Mouse (Mus musculus): ENCODE results near the gene Atp2b1.

The Atp2b1 gene

DNA sequence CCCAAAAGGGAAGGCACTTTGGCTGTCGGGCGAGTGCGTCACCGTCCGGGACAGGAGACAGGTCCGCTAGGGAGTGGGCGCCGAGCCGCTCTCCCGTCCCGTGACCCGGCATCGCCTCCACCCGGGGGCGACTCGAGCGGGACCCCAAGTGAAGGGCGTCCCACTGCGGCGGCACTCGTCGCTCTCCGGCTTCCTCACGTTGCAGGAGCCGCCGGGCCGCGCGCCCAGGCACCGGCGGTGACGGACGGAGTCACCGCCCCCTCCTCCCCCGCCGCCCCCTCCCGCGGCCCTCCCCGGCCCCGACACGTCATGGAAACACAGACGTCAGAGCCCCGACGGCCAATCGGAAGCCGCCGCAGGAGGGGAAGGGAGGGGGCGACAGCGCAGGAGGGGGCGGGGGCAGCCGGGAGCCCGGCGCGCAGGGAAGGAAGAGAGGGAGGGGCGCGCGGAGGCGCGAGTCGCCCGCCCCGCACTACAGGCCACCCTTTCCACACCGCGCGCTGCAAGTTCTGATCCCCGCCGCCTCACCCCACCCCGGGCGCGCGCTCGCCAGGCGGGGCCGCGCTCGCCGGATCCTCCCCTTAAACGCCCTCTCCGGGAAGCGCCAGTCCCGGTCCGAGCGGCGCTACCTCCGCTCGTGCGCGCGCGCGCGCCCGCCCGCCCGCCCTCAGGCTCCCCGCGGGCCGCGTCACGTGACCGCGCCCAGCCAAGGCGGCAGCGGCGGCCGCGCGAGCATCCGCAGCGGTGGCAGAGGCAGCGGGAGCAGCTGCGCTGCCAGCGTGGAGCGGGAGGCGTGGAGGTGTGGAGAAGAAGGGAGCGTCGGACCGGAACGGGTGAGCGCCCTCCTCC lies at the start of gene Atp2b1:
Gene Atp2b1 (plus strand): TSS at position 446 of the 849 bp plus-strand sequence.
- DNase-seq (ENCODE audit: low read depth, low spot score), result peak; percentile 94

- no peak for DNase-seq (ENCODE audit: low read depth, low spot score)
Measured at GRCm38 (mm10) chr10:98864851-98865250, 49.4 kb upstream of the Atp2b1 start.

GRCm38 (mm10) chr10:98866836-98867370 lies 47.3 kb upstream of the Atp2b1 start:
- no peak for DNase-seq (ENCODE audit: low read depth, low spot score)

GRCm38 (mm10) chr10:98868351-98868908 lies 45.8 kb upstream of the Atp2b1 start:
- DNase-seq (ENCODE audit: low read depth, low spot score), result no peak

- no peak for DNase-seq (ENCODE audit: low read depth, low spot score)
Measured at GRCm38 (mm10) chr10:98877855-98878254, 36.4 kb upstream of the Atp2b1 start.

DNA sequence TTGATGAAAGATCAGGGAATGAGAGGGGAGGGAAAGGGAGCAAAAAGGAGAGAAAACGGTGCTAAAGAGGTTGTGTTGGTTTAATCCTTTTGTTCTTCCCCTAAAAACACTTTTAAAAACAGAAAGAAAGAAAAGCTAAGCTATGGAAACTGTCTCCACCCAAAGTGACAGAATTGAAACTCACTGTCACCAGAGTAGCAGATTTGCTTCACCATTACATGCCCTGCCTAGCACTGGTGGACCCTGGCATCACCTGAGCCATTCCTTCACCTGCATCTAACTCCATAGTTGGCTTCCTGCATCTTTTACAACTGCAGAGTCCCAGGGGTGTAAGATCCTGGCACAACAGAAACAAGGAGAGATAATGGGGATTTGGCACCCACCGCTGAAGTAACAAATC lies 35.6 kb upstream of the Atp2b1 start:
- DNase-seq (ENCODE audit: low read depth, low spot score), result no peak

GRCm38 (mm10) chr10:98880057-98880456 lies 34.1 kb upstream of the Atp2b1 start:
- no peak for DNase-seq (ENCODE audit: low read depth, low spot score)

- DNase-seq (ENCODE audit: low read depth, low spot score), result no peak
Measured at GRCm38 (mm10) chr10:98880711-98881110, 33.5 kb upstream of the Atp2b1 start.

DNA sequence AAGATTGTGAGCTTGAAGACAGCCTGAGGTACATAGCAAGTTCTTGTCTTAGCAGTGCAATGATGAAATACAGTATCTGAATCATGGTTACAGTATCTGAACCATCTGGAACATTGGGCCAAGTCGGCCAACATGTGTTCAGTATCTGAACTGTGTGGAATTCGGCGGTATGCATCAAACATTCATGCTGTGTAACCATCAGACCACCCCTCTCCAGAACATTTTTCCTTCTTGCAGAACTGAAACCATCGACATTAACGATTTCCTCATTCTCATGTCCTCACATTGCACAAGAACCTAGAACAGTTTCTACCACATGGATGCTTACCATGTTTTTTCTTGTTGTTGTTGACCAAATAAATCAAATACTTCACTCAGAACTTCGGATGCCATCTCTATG lies 32.7 kb upstream of the Atp2b1 start:
- DNase-seq (ENCODE audit: low read depth, low spot score), result no peak

- no peak for DNase-seq (ENCODE audit: low read depth, low spot score)
Measured at GRCm38 (mm10) chr10:98882587-98882986, 31.6 kb upstream of the Atp2b1 start.

DNA sequence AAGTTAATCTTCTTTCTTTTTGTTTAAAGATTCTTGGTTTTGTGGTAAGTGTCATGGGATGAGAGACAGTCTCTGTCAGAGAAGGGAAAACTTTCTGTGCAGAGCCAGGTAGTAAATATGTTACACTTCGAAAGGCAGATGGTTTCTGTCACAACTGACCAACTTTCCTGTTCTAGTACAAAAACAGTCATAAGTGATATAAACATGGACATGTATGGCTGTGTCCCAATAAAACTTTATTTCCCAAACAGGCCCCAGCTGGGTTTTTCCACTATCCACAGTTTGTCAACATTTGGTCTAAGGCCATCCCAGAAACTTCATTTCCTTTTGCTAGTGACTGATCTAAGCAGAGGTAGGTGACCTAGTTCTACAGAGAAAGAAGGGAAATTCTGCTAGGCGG lies 29.8 kb upstream of the Atp2b1 start:
- no peak for DNase-seq (ENCODE audit: low read depth, low spot score)

GRCm38 (mm10) chr10:98886770-98887271 lies 27.4 kb upstream of the Atp2b1 start:
- DNase-seq (ENCODE audit: low read depth, low spot score), result no peak

DNA sequence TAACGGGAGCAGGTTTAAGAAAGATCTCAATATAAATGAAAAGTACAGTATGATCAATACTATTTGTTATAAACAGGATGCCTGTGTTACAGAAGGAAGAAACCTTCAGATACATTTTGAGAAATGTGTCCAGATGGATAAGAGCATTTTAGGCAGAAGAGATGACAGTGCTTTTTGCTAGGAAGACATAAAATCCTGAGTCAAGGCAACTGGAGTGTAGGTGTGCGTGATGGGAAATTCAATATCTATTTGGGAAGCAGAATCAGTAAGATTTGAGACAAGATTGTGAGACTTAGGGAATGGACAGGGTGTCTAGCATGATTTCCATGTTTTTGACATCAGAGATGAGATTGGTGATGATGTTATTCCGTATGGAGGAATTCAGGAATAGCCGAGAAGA lies 22.8 kb upstream of the Atp2b1 start:
- DNase-seq (ENCODE audit: low read depth, low spot score), result no peak

GRCm38 (mm10) chr10:98897507-98897906 lies 16.7 kb upstream of the Atp2b1 start:
- no peak for DNase-seq (ENCODE audit: low read depth, low spot score)

DNA sequence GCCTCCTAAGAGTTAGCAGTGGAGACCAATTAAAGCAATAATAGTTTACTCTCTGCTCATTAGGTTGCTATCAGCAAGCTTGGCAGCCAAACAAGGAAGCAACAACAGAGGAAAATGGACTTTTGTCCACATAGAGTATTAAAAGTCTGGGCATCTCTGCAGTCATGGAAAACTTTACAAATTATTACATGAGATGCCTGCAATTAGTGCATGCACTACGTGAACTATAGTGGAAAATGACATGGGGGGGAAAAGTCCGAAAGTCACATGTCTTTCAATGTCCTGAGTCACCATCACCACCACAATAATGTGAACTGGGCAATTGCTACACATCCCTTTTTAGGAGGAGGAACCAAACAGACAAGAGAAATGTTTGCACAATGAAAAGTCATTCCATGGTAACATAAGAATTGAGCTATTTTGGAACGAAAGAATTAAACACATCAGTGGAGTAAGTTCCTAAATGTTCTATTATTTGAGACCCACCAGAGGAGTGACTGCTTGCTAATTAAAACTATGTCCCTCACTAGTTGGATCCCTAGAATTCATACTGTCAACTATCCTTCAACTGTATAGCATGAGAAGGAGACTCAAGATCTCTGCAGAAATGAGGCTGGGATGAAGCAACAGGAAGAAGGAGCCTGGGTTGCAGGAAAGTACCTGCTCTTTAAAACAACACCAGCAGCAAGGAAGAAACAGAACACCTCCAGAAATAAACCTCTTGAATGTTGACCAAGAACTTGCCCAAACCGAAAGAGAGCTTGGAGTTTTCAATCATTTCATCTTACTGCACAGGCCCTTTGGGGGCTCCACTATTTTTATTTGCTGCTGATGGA lies 16.1 kb upstream of the Atp2b1 start:
- no peak for DNase-seq (ENCODE audit: low read depth, low spot score)

DNA sequence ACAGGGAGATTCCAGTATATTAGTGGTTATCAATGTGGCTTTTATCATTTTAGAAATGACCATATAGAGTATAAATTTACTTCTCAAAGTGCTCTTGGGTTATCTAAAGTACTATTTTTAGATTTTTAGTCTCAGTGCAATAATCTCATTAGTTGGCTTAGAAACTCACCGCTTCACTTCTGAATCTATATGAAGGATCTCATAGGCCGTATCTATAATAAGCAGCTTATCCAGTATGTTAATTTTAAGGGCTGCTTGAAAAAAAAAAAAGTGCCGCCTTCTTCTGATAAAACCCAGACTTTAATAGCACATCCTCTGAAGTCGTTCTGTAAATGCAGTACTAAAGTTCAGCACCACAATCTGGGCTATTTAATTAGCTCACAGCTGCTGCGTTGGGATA lies 12.7 kb upstream of the Atp2b1 start:
- DNase-seq (ENCODE audit: low read depth, low spot score), result no peak

DNA sequence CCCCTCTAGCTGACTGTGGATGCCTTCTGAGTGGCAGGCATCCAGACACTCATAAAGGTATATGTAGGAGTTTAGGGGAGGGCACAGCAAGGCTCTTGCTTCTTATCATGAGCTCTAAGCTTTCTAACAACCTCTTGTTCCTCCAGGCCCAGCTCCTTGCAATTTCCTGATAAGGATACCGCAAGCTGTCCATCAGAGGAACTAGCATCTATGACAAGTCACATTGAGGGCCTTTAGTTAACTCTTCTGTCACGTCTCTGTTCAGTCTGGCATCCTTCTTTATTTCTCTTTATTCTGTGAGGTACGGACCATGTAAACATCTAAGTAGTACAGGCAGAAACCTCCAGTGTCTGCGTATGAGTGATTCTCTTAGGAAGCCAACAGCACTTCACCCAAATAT lies 8.2 kb upstream of the Atp2b1 start:
- no peak for DNase-seq (ENCODE audit: low read depth, low spot score)

- no peak for DNase-seq (ENCODE audit: low read depth, low spot score)
Measured at GRCm38 (mm10) chr10:98906941-98907549, 7.2 kb upstream of the Atp2b1 start.

GRCm38 (mm10) chr10:98913610-98913960 lies 621 bp upstream of the Atp2b1 start:
- no peak for DNase-seq (ENCODE audit: low read depth, low spot score)

DNA sequence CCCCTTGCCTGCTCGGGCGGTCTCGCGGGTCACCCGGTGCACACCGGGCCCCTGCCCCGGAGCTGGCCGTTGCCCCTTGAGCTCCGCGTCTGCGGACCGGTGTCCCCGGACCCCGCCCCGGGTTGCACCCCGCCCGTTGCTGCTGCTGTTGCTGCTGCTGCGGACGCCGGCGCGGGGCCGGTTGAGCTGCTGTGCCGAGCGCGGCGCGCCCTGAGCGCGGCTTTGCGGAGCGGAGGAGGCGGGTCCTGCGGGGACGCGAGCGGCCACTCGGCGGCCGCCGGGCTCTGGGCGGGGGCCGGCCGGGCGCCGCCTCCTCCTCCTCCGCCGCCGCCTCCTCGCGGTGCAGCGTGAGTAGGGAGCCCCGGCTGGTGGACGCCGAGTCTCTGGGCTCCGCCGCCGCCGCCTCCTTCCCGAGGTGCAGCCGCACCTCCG lies 620 bp downstream of the Atp2b1 start:
- DNase-seq (ENCODE audit: low read depth, low spot score), result peak; percentile 75

GRCm38 (mm10) chr10:98915398-98915931 lies 1.3 kb downstream of the Atp2b1 start:
- DNase-seq (ENCODE audit: low read depth, low spot score), result no peak

Measured in retina, adult 2 months (tissue).